Mouse (Mus musculus) spleen, adult 2 months (tissue): ENCODE results near the gene Rnf146. TPM values are rescaled to one million over a fixed set of nuclear protein-coding genes. Genes with fewer than 3 reads are reported as not detected.

ENCODE experiments used
- DNase-seq, 2 experiments: peaks; one replicate each; pipeline versions ENCODE4 v3.0.0 to v3.0.0-alpha.2; 2012 to 2021; ENCODE audit warnings: low spot score in 2 of 2, low read depth in 1 of 2
- H3K27ac ChIP-seq: fragments of 200-500 bp; 2 replicates; pipeline ENCODE4 v1.5.1; 2012; ENCODE audit warnings: low read length, inconsistent platforms; ENCODE audit not compliant: insufficient read depth
- H3K27me3 ChIP-seq: fragments of 200-500 bp; 2 replicates; pipeline ENCODE4 v1.6.1; 2012; ENCODE audit warnings: mild to moderate bottlenecking, moderate library complexity, low read length, inconsistent platforms; ENCODE audit not compliant: control insufficient read depth, insufficient read depth
- H3K36me3 ChIP-seq: fragments of 200-500 bp; 2 replicates; pipeline ENCODE4 v1.6.1; 2012; ENCODE audit warnings: mild to moderate bottlenecking, low read length, inconsistent platforms; ENCODE audit not compliant: control insufficient read depth, insufficient read depth
- H3K4me1 ChIP-seq: fragments of 200-500 bp; 2 replicates; pipeline ENCODE4 v1.6.1; 2011; ENCODE audit warnings: inconsistent platforms; ENCODE audit not compliant: control insufficient read depth, insufficient read depth, insufficient read length
- H3K4me3 ChIP-seq: fragments of 200-500 bp; 2 replicates; pipeline ENCODE4 v1.5.1; 2011; ENCODE audit warnings: mild to moderate bottlenecking, inconsistent platforms; ENCODE audit not compliant: insufficient read depth, insufficient read length; ENCODE audit errors: extremely low read depth
- CTCF ChIP-seq: fragments of 200-500 bp; IDR thresholded peaks from 2 replicates; pipeline ENCODE4 v1.5.1; 2011; ENCODE audit warnings: mild to moderate bottlenecking, inconsistent platforms; ENCODE audit not compliant: insufficient read depth, insufficient read length, insufficient replicate concordance; ENCODE audit errors: extremely low read depth
- POLR2A ChIP-seq: fragments of 200-500 bp; IDR thresholded peaks from 2 replicates; pipeline ENCODE4 v1.6.1; 2011; ENCODE audit warnings: low read depth, low read length, inconsistent platforms
- WGBS: fragments of 180-500 bp; shearing (Covaris S2); methylation state at CpG from one replicate; pipeline ENCODE4 v1.1.7; 2018; 5-methylcytosine and 5-hydroxymethylcytosine counted together
- polyA plus RNA-seq: library from polyadenylated mRNA; depleted of rRNA; stranded (reverse); fragments of >200 nt; gene quantifications from 2 replicates; pipeline ENCODE4 v1.2.3, GENCODE M21; 2012

The Rnf146 gene
- polyA plus RNA-seq, 1 experiment: 15.3 TPM

DNA sequence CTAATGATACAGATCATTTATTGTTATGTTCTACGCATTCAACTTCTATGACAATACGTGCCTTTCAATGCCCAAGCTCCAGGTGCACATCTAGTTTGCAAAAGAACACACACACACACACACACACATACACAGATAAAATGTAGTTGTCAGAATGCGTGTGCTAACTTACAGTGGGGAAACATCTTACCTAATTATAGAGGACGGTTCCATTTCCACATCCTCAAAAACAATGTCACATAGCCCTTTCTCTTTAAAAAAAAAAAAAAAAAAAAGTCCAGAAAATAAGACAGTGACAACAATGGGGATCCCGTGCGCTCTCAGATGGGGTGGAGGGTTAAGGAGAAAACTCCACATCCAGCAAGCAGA lies 1.2 kb downstream of the Rnf146 start:
- Histone ChIP-seq H3K36me3 (no peaks in the 10 kb centered on the region), H3K27me3 (no peaks in the 10 kb centered on the region), H3K4me1 (peaks cover 6% of the 10 kb centered on the region; the same call in 1 of the 2 replicates), H3K27ac (peak overlapping the region; percentile 99), H3K4me3 (peak overlapping the region; percentile 64)
- 2% methylated on average over 6 of the region's 6 CpGs for WGBS
- DNase-seq: no peak
- TF ChIP-seq POLR2A (no peak), CTCF (no peak)

DNA sequence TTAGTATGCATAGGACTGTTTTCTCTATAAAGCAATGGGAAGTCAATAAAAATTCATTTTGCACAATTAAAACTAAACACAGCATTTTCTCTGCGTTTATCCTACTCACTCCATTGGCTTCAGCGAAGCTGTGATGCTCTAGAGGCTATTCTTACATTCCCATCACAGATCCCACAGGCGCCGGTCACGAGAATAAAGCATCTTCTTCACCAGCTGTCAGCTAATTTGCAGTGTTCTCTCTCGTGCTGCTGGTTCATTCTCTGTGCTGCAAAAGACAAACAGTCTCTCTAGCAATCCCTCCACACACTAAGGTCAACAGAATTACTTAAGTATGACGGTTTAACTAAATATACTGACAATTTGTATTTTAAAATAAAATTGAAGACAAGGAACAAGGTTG lies 8.1 kb downstream of the Rnf146 start:
- Histone ChIP-seq H3K4me1 (0 out of 2 replicates have a peak, but pooled peaks cover 4% of the 10 kb centered on the region), H3K4me3 (no peak overlapping the region), H3K27me3 (no peaks in the 10 kb centered on the region), H3K27ac (no peak overlapping the region), H3K36me3 (peaks cover 4% of the 10 kb centered on the region)
- no peak for DNase-seq
- WGBS: 87% methylated on average over 7 of the region's 7 CpGs
- TF ChIP-seq CTCF (no peak), POLR2A (no peak)

DNA sequence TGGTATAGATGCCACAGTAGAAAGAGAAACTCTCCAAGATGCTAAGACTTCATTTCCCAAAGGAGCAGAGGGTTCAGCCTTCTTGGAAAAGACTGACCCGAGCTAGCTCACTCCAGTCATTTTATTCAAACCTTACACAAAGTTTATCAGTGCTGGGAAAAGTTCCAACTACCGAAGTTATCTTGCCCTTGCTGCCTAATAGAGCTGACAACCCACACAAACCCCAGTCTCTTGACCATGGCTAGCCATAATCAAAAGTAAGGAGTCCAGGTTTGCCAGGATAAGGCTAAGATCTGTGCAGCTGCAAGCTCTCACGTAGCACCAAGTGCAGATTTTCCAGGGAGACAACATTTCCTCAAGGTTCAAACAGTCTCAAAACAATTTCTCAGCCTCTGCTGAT lies 9.7 kb downstream of the Rnf146 start:
- 74% methylated on average over 3 of the region's 3 CpGs for WGBS
- no peak for DNase-seq
- no peak for TF ChIP-seq CTCF
- Histone ChIP-seq H3K4me3 (no peak overlapping the region), H3K4me1 (0 out of 2 replicates have a peak, but pooled peaks cover 2% of the 10 kb centered on the region), H3K27ac (no peak overlapping the region), H3K27me3 (no peaks in the 10 kb centered on the region), H3K36me3 (peaks cover 4% of the 10 kb centered on the region)

DNA sequence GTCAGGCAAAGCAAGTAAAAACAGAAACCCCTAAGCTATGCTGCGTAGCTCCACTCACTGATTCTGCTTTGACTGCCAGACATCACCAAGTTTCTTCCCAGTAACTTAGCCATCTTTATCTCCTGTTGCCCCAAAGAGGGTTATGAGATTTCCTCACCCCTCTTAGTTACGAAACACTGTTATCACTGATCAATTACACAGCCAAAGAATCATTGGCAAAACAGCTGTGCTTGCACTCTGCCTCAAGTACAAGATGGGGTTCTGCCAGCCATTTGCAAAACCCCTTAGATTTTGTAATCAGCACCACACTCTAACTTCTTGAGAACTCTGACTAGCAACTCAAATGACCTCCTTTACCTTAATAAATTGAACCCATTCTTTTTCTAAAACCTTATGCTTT lies 10.8 kb downstream of the Rnf146 start:
- no peak overlapping the region for H3K4me3 ChIP-seq
- no peak overlapping the region for H3K27ac ChIP-seq
- 95% methylated on average over 2 of the region's 2 CpGs for WGBS
- H3K27me3 ChIP-seq: no peaks in the 10 kb centered on the region
- DNase-seq: no peak
- peaks cover 13% of the 10 kb centered on the region for H3K36me3 ChIP-seq
- H3K4me1 ChIP-seq: no peaks in the 10 kb centered on the region
- TF ChIP-seq CTCF: no peak
- no peak for TF ChIP-seq POLR2A

DNA sequence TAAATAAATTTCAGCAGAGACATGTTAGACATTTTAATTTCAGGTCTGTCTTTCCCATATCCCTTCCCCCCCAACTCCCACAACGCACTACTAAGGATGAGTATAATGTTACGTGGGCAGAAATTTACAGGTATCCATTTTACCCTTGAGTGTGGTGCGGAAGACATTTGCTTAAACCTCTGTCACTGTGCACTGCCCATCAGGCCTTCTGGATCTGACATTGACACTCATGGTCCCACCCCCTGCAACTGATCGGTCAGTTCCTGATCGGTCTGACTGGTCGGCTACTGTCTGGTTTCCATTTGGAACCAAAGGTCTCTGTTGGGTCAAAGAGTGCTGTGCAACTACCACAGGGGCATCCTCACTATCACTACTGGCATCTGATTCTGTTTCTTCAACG lies 15.6 kb downstream of the Rnf146 start:
- Histone ChIP-seq H3K4me1 (no peaks in the 10 kb centered on the region), H3K27me3 (no peaks in the 10 kb centered on the region), H3K4me3 (no peak overlapping the region), H3K27ac (no peak overlapping the region), H3K36me3 (peaks cover 11% of the 10 kb centered on the region)
- TF ChIP-seq CTCF (no peak), POLR2A (no peak)
- DNase-seq: no peak
- 97% methylated on average over 7 of the region's 7 CpGs for WGBS

DNA sequence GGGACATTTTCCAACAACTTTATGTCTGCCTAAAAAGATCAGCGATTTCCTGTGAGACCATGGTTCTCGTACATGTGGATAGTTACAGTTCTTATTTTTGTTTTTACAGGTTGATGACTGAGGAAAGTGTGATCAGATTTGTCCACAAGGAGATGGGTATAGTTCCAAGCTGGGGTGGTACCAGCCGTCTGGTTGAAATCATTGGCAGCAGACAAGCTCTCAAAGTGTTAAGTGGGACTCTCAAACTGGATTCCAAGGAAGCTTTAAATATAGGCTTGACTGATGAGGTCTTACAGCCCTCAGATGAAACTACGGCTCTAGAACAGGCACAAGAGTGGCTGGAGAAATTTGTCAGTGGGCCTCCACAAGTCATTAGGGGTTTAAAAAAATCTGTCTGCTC lies 18.0 kb downstream of the Rnf146 start:
- no peak for DNase-seq
- peaks cover 11% of the 10 kb centered on the region for H3K36me3 ChIP-seq
- H3K27ac ChIP-seq: no peak overlapping the region
- 93% methylated on average over 4 of the region's 4 CpGs for WGBS
- no peaks in the 10 kb centered on the region for H3K27me3 ChIP-seq
- no peaks in the 10 kb centered on the region for H3K4me1 ChIP-seq
- H3K4me3 ChIP-seq: no peak overlapping the region
- no peak for TF ChIP-seq CTCF
- TF ChIP-seq POLR2A: no peak

DNA sequence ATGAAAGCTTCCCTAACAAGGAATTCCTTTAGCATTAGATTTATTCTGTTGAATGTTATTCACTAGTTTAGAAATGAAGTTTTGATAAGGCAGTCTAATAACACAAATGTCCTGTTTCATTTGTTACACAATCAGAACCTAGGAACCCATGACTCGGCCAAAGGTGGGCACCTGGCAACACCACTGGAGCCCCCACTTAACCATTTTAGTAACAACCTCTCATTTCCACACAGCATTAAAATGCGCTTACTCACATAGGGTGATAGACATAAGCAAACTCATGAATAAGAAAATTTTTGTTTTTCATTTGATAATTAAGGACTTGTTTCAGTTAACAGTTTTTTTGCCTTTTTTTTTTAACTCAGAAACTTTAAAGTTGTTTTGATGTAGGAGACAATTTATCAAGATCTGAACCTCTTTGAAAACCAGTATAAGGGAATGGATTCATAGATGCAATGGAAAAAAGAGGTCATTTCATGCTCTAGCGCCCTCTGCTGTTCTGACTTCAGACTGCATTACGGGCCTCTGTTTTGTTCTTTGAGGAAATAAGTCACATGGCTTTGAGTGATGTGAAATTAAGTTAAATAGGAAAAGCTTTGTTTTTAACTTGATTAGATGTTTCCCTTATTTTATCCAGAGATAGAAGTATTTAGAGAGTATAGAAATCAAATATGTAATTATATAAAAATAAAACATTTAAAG lies 23.7 kb downstream of the Rnf146 start:
- TF ChIP-seq CTCF: peak; percentile 35; the same call in 1 of the 2 replicates
- TF ChIP-seq POLR2A: no peak
- WGBS: 49% methylated on average over 4 of the region's 4 CpGs
- peak; percentile 58 to 68 for DNase-seq

More for the DNA sequence above, 23.7 kb downstream of the Rnf146 start:
- H3K4me3 ChIP-seq: no peak overlapping the region
- no peak overlapping the region for H3K27ac ChIP-seq
- H3K4me1 ChIP-seq: no peaks in the 10 kb centered on the region
- H3K36me3 ChIP-seq: no peaks in the 10 kb centered on the region
- H3K27me3 ChIP-seq: no peaks in the 10 kb centered on the region
